Mouse (Mus musculus) heart, adult 2 months (tissue): ENCODE data around the gene Ell2.

Experiments
- CTCF ChIP-seq: fragments of 200-600 bp; IDR thresholded peaks from 2 replicates; pipeline ENCODE4 v1.8.1; 2022; ENCODE audit warnings: antibody characterized with exemption, mild to moderate bottlenecking, moderate library complexity
- EP300 ChIP-seq: fragments of 200-500 bp; IDR thresholded peaks from 2 replicates; pipeline ENCODE4 v1.6.1; 2011; ENCODE audit warnings: low read depth, low read length, control low read depth; ENCODE audit not compliant: insufficient read depth
- POLR2A ChIP-seq: fragments of 200-500 bp; IDR thresholded peaks from 2 replicates; pipeline ENCODE4 v1.6.1; 2011; ENCODE audit warnings: mild to moderate bottlenecking, low read depth, low read length, control low read depth; ENCODE audit not compliant: insufficient read depth

GRCm38 (mm10) chr13:75760859-75761548 is 54.4 kb downstream of the Ell2 start:
- TF ChIP-seq POLR2A (no peak), CTCF (no peak), EP300 (no peak)
